8 mouse cellular contexts compared by ENCODE assay signal in the genomic region with DNA sequence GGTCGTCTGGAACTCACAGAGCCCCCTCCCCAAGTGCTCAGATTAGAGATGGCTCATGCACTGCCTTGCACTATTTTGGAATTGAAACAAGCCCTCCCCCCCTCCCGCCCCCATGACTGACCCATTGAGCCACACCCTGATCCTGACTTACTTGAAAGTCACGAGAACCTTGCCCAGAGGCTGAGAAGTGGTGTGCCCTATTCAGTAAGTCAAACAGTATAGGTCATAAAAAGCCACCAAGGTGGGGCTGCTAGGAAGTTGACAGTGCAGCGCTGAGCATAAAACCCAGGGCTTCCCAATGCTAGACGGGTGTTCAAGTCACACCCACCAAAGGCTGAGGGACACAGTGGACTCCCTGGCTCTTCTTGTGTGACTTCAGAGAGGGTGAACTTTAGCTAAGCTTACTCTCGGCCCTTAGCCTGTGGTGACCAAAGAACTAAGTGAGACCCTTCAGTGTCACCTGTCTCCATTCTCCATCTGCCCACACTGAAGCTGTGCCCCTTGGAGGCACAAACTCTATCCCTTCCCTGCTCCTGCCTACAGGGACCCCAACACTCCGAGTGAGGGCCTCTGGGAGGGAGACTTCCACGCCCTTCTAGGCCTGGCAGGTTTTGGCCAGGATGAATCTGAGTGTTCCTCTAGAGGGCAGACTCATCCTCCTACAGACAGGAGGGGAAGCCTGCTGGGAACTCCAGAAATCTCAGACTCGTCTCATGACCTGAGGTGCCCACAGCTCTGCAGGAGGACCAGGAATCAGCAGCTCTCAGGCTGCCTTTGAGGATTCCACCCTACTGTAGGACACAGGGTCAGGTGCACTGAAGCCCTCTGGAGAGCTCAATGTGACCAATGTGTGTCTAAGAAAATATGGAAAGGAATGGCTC. TPM values are rescaled to one million over a fixed set of nuclear protein-coding genes. Genes with fewer than 3 reads are reported as not detected.
A peak's percentile ranks its signal among the peaks of the same experiment; 100 is the strongest.
DNase-seq lines count a peak whose midpoint lies in the region; ATAC-seq and TF ChIP-seq lines count a peak whose summit lies in the region.

No protein-coding gene starts in this region.

- H3K9ac ChIP-seq in forebrain, embryonic 12.5 days = no peak overlapping the region
- H3K9ac ChIP-seq in forebrain, embryonic 16.5 days (replicated peaks; ENCODE audit: low read depth, low read length) = no peak overlapping the region

- H3K4me2 ChIP-seq in forebrain, embryonic 12.5 days = no peak overlapping the region
- H3K4me2 ChIP-seq in forebrain, embryonic 16.5 days (ENCODE audit: low read length) = no peak overlapping the region
- H3K4me2 ChIP-seq in myocyte (ENCODE audit: low read depth) = peak overlapping the region; percentile 75

- peaks cover 11% of the 10 kb centered on the region for H3K79me2 ChIP-seq in myocyte (ENCODE audit: control insufficient read depth, insufficient read depth)

- no peak overlapping the region for H3ac ChIP-seq in myocyte (ENCODE audit: control insufficient read depth, insufficient read length)

- peak; percentile 49 to 51 for DNase-seq in cerebellum, postnatal 36 days
- peak; percentile 65 for DNase-seq in heart, postnatal 4 days
- peak; percentile 45 for DNase-seq in liver
- no peak for DNase-seq in left cerebral cortex, postnatal 25 days (ENCODE audit: low spot score in 2 of 2)

- intact Hi-C loops in left cerebral cortex, postnatal 25 days (cut with DNase I) = no loop called here

- H3K27ac ChIP-seq in forebrain, embryonic 12.5 days = no peak overlapping the region
- no peak overlapping the region for H3K27ac ChIP-seq in forebrain, embryonic 16.5 days (ENCODE audit: low read length)

- 0 out of 2 replicates have a peak, but pooled peaks have one; percentile 33 for ATAC-seq in forebrain, embryonic 12.5 days (ENCODE audit: low FRiP score)
- ATAC-seq in forebrain, embryonic 16.5 days = no peak
- ATAC-seq in CD4-positive, CD25-positive, alpha-beta regulatory T cell, adult 4 months = peak; percentile 27

- TF ChIP-seq POLR2A in myocyte (IDR thresholded peaks at IDR 0.05; ENCODE audit: insufficient read length, low read depth) = no peak

- 47% methylated on average over 9 of the region's 9 CpGs for WGBS in forebrain, embryonic 12.5 days
- WGBS in forebrain, embryonic 16.5 days = 52% methylated on average over 9 of the region's 9 CpGs

- peaks cover 41% of the 10 kb centered on the region for H3K36me3 ChIP-seq in forebrain, embryonic 12.5 days (replicated peaks)
- H3K36me3 ChIP-seq in forebrain, embryonic 16.5 days (ENCODE audit: control insufficient read depth, insufficient read depth) = peaks cover 16% of the 10 kb centered on the region
- no peaks in the 10 kb centered on the region for H3K36me3 ChIP-seq in myocyte (ENCODE audit: control insufficient read depth, insufficient read depth)

- H3K4me1 ChIP-seq in forebrain, embryonic 12.5 days = peaks cover 10% of the 10 kb centered on the region
- H3K4me1 ChIP-seq in forebrain, embryonic 16.5 days (replicated peaks; ENCODE audit: control insufficient read depth, insufficient read depth, low read length) = peaks cover 12% of the 10 kb centered on the region

- H3K9me3 ChIP-seq in forebrain, embryonic 12.5 days = no peaks in the 10 kb centered on the region
- no peaks in the 10 kb centered on the region for H3K9me3 ChIP-seq in forebrain, embryonic 16.5 days (ENCODE audit: control insufficient read depth, low read length)

- no peaks in the 10 kb centered on the region for H3K27me3 ChIP-seq in forebrain, embryonic 12.5 days
- no peaks in the 10 kb centered on the region for H3K27me3 ChIP-seq in forebrain, embryonic 16.5 days (replicated peaks; ENCODE audit: control insufficient read depth, insufficient read depth, low read length)
- no peaks in the 10 kb centered on the region for H3K27me3 ChIP-seq in myocyte (ENCODE audit: control insufficient read depth, insufficient read depth, insufficient read length)

- no peak overlapping the region for H3K4me3 ChIP-seq in forebrain, embryonic 12.5 days (replicated peaks)
- no peak overlapping the region for H3K4me3 ChIP-seq in forebrain, embryonic 16.5 days (replicated peaks; ENCODE audit: low read length)
- no peak overlapping the region for H3K4me3 ChIP-seq in myocyte

TF ChIP-seq in myocyte, 11 proteins besides CTCF, POLR2A, EP300 and RAD21:
- no peak for TF ChIP-seq MYOD1 (IDR thresholded peaks at IDR 0.05; ENCODE audit: control insufficient read depth in 1 of 3, insufficient read length in 2 of 3, low read depth in 2 of 3)
- no peak for TF ChIP-seq SRF (IDR thresholded peaks at IDR 0.05; ENCODE audit: control insufficient read depth, insufficient read length, low read depth)
- TF ChIP-seq POLR2AphosphoS2 (IDR thresholded peaks at IDR 0.05; ENCODE audit: insufficient read length, low read depth) = peak; percentile 67

RNA-seq across cellular contexts. Expression of a gene that starts 5.8 kb away (rescaled TPM):
- 183 and 184 TPM in 2 replicates for polyA plus RNA-seq in forebrain, embryonic 12.5 days (2016; fragmentation: Nextera tagmentation; extraction: Ambion mirVana)
- polyA plus RNA-seq in forebrain, embryonic 16.5 days (2015; fragmentation: Nextera tagmentation; extraction: Ambion mirVana) = 173 and 178 TPM in 2 replicates
- 100 to 1,000 TPM; 194 to 220 TPM for polyA plus RNA-seq in CD4-positive, CD25-positive, alpha-beta regulatory T cell, adult 4 months (2017; shearing (Covaris generic))
- total RNA-seq in heart, postnatal 4 days (2021) = 10 to 100 TPM; 66.6 to 70.7 TPM
- 209 TPM for polyA plus RNA-seq in myocyte (2012; fragmentation: generic; extraction: Trizol)
- 10 to 100 TPM; 71.3 to 74.8 TPM for total RNA-seq in left cerebral cortex, postnatal 25 days (2021)

RNA-seq across cellular contexts. Expression of a gene that starts 13.2 kb away (rescaled TPM):
- polyA plus RNA-seq in forebrain, embryonic 12.5 days (2016; fragmentation: Nextera tagmentation; extraction: Ambion mirVana) = 434 and 458 TPM in 2 replicates
- 443 and 475 TPM in 2 replicates for polyA plus RNA-seq in forebrain, embryonic 16.5 days (2015; fragmentation: Nextera tagmentation; extraction: Ambion mirVana)
- 100 to 1,000 TPM; 450 to 480 TPM for polyA plus RNA-seq in CD4-positive, CD25-positive, alpha-beta regulatory T cell, adult 4 months (2017; shearing (Covaris generic))
- total RNA-seq in heart, postnatal 4 days (2021) = 100 to 1,000 TPM; 450 to 489 TPM
- polyA plus RNA-seq in myocyte (2012; fragmentation: generic; extraction: Trizol) = 1,278 TPM
- total RNA-seq in left cerebral cortex, postnatal 25 days (2021) = 100 to 1,000 TPM; 504 to 528 TPM

RNA-seq across cellular contexts. Expression of a gene that starts 17.3 kb away (rescaled TPM):
- polyA plus RNA-seq in forebrain, embryonic 12.5 days (2016; fragmentation: Nextera tagmentation; extraction: Ambion mirVana) = 3.4 and 3.6 TPM in 2 replicates
- 1.2 and 1.8 TPM in 2 replicates for polyA plus RNA-seq in forebrain, embryonic 16.5 days (2015; fragmentation: Nextera tagmentation; extraction: Ambion mirVana)
- 100 to 1,000 TPM; 233 to 369 TPM for polyA plus RNA-seq in CD4-positive, CD25-positive, alpha-beta regulatory T cell, adult 4 months (2017; shearing (Covaris generic))
- 1 to 10 TPM; 4.0 to 4.1 TPM for total RNA-seq in heart, postnatal 4 days (2021)
- 0.53 TPM for polyA plus RNA-seq in myocyte (2012; fragmentation: generic; extraction: Trizol)
- 1 to 10 TPM; 3.6 to 4.0 TPM for total RNA-seq in left cerebral cortex, postnatal 25 days (2021)

RNA-seq across cellular contexts. Expression of a gene that starts 37.5 kb away (rescaled TPM):
- polyA plus RNA-seq in forebrain, embryonic 12.5 days (2016; fragmentation: Nextera tagmentation; extraction: Ambion mirVana) = 5.8 and 5.9 TPM in 2 replicates
- 3.9 and 4.7 TPM in 2 replicates for polyA plus RNA-seq in forebrain, embryonic 16.5 days (2015; fragmentation: Nextera tagmentation; extraction: Ambion mirVana)
- polyA plus RNA-seq in CD4-positive, CD25-positive, alpha-beta regulatory T cell, adult 4 months (2017; shearing (Covaris generic)) = 10 to 100 TPM; 11.4 to 16.4 TPM
- 1 to 10 TPM; 6.9 to 8.1 TPM for total RNA-seq in heart, postnatal 4 days (2021)
- polyA plus RNA-seq in myocyte (2012; fragmentation: generic; extraction: Trizol) = 15.6 TPM
- total RNA-seq in left cerebral cortex, postnatal 25 days (2021) = 10 to 100 TPM; 10.9 to 12.3 TPM

RNA-seq across cellular contexts. Expression of a gene that starts 45.4 kb away (rescaled TPM):
- polyA plus RNA-seq in forebrain, embryonic 12.5 days (2016; fragmentation: Nextera tagmentation; extraction: Ambion mirVana) = 85.5 and 115 TPM in 2 replicates
- polyA plus RNA-seq in forebrain, embryonic 16.5 days (2015; fragmentation: Nextera tagmentation; extraction: Ambion mirVana) = 30.5 and 31.3 TPM in 2 replicates
- polyA plus RNA-seq in CD4-positive, CD25-positive, alpha-beta regulatory T cell, adult 4 months (2017; shearing (Covaris generic)) = 100 to 1,000 TPM; 904 to 969 TPM
- 100 to 1,000 TPM; 109 to 113 TPM for total RNA-seq in heart, postnatal 4 days (2021)
- polyA plus RNA-seq in myocyte (2012; fragmentation: generic; extraction: Trizol) = 109 TPM
- total RNA-seq in left cerebral cortex, postnatal 25 days (2021) = 1 to 10 TPM; 6.0 to 8.2 TPM

Comparison
In these comparisons a context has a peak if more than half of its experiments do, and no peak if none do; other contexts are left out.
1. DNase-seq: peak in cerebellum, postnatal 36 days (2 of 2), heart, postnatal 4 days (single experiment) and liver (single experiment); none in left cerebral cortex, postnatal 25 days (0 of 2).
2. RNA of a gene that starts 17.3 kb away (polyA plus RNA-seq): 233 to 369 TPM in CD4-positive, CD25-positive, alpha-beta regulatory T cell, adult 4 months; 3.4 to 3.6 TPM in forebrain, embryonic 12.5 days, 1.2 to 1.8 TPM in forebrain, embryonic 16.5 days and 0.53 TPM in myocyte (single experiment); every median in the first group is over 10 times any median in the second.